Mouse (Mus musculus) right cerebral cortex, adult 18-20 months (tissue): ENCODE results near the gene Ahdc1.

Experiments used
- DNase-seq: peaks from one replicate; pipeline ENCODE4 v3.0.0; 2022; ENCODE audit warnings: mixed read lengths

The Ahdc1 gene

DNA sequence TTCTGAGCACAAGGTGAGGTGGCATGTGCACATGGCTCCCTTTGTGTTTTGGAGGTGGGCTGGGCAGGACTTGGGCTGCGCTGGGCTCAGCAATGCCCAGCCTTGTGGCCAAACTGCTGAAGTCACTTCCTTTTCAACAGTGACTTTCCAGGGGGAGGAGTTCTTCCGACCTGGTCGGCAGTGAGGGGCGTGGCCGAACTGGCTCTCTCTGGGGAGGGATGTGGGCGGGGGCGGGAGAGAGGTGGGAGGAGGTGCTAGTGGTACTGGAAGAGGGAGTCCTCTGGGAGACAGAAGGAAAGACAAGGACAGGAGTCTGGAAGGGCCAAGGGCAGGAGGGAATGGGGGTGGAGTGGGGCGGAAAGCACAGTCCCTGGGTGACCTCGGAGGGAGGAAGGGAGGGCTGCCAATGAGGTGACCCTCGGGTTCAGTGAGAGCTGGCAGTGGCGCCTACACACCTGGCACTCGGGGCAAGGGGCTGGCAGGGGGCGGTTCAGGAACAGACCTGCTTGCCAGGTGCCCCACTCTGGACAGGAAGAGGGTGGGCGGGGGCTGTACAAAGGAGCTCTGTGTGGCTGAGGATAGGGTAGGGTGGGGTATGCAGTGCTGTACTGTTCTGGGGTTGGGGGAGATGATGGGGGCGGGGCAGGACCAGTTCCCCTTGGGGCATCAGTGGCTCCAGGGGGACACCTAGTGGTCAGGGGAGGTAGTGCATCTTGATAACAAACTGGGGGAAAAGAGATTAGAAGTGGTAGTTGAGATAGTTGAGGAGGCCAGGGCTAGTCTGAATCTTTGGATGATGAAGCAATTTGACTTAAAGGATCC lies 45.2 kb downstream of the Ahdc1 start:
- DNase-seq: no peak

DNA sequence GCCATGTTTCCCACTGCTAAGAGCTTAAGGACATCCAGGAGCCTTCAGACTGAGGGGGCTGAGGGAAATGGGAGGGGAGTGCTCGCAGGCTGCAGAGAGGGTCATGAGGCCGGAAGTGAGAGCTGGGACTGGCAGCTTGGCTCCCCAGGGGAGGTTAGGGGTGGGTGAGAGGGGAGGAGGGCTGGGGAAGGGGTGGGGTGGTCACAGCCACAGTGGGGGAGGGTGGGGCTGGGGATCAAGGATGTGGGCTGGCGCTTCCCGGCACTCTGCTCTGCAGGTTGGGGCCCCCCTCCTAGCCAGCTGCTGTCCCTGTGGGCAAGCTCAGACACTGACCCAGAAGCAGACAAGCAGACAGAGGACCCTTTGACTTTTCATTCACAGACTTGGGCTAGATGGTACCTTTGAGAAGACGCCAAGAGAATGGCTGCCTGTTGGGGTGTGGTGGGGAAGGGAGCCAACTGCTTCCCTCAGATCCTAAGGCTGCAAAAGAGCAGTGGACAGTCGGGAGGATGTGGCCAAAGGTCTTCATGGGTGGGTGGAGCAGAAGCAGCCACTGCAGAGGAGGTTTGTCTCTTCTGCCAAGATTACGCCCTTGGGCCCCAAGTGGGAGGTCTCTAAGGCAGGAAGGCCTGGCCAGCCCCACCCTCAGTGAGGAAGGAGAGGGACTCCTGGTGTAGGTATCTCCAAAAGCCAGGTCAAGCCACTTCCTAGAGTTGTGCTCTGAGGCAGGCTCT lies 46.5 kb downstream of the Ahdc1 start:
- DNase-seq: no peak

DNA sequence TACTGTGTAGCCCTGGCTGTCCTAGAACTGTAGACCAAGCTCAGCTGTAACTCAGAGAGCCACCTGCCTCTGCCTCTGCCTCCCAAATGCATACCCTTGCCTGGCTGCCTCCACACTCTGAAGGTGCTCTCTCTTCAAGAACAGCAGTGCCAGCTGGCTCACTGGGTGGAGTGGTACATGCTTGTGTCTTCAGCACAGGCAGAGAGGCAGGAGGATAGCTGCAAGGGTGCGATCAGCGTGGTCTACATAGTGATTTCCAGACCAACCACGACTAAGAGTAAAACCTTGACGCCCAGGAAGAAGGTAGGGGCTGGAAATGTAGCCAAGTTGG lies 47.0 kb downstream of the Ahdc1 start:
- no peak for DNase-seq

DNA sequence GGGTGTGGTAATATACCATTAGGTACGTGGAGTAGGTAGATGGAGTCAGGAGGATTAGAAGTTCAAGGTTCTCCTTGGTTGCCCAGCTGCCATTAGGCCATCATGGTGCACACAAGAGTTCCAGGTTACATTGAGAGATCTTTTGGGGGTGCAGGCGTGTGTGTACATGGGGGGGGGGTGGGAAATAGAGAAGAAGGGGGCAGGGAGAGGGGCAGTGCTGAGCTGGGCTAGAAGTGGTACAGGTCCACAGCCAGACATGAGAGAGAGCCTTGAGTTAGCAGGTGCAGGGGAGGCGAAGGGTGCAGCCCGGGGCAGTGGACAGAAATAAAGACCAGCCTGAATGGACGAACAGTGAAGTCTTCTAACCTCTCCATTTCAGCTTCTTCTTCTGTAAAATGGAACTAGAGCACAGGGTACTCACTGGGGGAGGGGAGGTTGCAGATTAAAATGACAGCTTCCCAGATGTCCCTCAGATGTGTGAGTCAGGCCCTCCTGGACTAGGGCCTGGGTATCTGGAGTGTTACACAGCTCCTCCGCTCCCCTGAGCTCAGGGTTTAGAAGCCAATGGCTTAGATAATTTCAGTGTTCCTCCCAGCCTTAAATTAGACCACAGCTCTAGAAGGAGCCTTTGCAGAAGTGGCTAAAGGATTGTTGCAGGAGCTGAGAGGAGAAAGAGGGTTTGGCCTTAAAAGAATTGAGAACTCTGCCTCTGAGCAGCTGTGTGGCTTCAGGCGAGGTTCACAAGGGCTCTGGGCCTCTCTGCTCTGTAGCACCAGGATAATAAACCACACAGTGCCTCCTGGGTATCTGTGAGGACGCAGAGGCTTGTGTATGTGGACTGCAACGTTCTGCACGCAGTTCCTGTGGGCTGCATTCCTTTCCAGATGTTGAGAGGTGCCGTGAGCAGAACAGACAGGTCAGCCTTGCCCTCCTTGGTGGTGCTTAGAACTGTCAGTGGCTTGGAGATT lies 47.7 kb downstream of the Ahdc1 start:
- DNase-seq: no peak

DNA sequence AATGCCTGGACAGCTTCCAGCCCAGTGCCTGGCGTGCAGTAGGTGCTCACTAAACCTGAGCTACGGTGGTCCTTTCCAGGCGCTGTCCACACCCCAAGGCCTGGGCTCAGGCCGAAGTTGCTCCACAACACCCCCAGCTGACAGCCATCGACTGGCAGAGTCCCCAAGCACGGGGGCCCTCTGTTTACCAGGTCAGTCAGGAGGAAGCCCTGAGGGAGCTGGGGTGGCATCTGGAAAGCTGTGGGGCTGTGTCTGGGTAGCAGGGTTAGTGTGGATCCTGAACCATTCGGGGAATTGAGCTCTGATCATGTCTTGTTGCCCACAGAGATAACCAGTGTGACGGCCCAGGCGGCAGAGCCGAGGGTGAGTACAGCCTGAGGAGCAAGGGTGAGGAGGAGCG lies 49.6 kb downstream of the Ahdc1 start:
- no peak for DNase-seq

DNA sequence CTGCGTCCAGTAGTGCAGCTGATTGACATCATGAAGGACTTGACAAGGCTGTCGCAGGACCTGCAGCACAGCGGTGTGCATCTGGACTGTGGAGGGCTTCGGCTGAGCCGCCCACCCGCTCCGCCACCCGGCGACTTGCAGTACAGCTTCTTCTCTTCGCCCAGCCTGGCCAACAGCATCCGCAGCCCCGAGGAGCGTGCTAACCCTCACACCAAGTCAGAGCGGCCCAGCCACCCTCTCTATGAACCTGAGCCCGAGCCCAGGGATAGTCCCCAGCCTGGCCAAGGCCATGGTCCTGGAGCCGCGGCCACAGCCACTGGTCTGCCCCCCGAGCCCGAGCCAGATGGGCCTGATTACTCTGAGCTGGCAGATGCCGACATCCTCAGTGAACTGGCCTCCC lies 50.7 kb downstream of the Ahdc1 start:
- DNase-seq: no peak

DNA sequence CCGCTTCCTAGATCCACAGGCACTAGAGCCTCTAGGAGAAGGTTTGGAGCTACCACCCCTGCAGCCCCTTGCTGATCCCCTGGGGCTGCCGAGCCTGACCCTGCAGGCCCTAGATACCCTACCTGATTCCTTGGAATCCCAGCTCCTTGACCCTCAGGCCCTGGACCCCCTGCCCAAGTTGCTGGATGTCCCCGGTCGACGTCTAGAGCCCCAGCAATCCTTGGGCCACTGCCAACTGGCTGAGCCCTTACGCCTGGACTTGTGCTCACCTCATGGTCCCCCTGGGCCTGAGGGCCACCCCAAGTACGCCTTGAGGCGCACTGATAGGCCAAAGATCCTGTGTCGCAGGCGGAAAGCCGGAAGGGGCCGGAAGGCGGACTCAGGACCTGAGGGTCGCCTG lies 51.2 kb downstream of the Ahdc1 start:
- DNase-seq: no peak

DNA sequence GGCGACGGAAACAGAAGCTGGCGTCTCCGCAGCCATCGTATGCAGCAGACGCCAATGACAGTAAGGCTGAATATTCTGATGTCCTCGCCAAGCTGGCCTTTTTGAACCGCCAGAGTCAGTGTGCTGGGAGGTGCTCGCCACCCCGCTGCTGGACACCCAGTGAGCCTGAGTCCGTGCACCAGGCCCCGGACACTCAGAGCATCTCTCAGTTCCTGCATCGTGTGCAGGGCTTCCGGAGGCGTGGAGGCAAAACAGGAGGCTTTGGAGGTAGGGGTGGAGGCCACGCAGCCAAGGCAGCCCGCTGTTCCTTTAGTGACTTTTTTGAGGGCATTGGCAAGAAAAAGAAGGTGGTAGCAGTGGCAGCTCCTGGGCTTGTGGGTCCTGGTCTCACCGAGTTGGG lies 52.1 kb downstream of the Ahdc1 start:
- no peak for DNase-seq

DNA sequence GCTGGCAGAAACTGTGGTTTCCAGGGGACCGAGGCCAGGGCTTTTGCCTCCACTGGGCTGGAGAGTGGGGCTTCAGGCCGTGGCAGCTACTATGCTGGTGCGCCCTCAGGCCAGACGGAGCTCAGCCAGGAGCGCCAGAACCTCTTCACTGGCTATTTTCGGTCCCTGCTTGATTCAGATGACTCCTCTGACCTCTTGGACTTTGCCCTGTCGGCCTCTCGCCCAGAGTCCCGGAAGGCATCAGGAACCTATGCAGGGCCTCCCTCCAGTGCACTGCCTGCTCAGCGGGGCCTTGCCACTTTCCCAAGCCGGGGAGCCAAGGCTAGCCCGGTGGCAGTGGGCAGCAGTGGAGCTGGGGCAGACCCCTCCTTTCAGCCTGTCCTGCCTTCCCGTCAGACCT lies 52.7 kb downstream of the Ahdc1 start:
- DNase-seq: no peak

DNA sequence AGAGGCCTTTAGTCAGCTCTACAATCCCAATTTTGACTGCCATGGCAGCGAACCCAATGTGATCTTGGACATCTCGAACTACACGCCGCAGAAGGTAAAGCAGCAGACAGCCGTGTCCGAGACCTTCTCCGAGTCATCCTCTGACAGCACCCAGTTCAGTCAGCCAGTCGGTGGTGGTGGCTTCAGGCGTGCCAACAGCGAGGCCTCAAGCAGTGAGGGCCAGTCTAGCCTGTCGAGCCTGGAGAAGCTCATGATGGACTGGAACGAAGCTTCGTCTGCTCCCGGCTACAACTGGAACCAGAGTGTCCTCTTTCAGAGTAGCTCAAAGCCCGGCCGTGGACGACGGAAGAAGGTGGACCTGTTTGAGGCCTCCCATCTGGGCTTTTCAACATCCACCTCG lies 53.7 kb downstream of the Ahdc1 start:
- no peak for DNase-seq

DNA sequence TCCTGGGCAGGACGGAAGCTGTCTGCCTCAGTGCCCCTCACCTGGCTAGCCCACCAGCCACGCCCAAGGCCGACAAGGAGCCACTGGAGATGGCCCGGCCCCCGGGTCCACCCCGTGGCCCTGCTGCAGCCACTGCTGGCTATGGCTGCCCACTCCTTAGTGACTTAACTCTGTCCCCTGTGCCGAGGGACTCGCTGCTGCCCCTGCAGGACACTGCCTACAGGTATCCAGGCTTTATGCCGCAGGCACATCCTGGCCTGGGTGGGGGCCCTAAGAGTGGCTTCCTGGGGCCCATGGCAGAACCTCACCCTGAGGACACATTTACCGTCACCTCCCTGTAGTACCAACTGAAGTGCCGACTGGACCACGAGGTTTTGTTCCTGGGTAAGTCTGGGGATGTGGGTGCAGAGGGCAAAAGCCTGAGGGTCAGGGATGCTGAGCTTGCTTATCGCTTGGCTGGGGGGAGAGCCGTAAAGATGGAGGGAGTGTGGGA lies 54.9 kb downstream of the Ahdc1 start:
- no peak for DNase-seq

DNA sequence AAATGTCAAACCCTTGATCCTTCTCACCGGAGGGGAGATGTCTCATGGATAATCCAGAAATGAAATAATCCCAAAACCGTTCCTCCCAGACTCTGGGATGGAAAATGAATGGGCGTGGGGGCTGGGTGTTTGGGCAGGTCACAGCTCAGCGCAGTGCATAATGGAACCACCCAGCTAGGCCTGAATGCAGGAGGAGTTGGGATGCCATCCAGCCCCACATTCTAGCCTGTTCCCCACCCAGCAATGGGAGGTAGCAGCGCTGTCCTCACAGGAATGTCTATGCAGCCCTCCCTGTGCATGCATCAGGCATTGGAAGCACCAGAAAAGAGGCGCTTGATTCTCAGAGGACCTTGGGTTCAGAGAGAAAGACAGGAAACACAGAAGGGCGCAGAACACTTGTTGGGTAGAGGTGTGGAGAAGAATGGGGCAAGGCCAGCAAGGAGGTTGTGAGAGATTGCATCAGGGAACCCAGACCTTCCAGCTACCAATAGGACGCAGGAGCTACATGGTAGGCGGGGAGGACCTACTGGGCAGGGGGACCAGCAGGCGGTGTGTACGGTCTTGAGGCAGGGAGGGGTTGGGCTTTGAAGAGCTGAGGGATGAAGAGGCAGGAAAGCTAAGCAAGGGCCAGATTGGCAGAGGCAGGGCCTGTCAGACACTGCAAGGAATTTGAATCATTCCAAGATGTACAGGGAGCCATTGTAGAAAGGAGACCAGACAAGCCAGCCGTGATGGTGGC lies 57.5 kb downstream of the Ahdc1 start:
- no peak for DNase-seq

DNA sequence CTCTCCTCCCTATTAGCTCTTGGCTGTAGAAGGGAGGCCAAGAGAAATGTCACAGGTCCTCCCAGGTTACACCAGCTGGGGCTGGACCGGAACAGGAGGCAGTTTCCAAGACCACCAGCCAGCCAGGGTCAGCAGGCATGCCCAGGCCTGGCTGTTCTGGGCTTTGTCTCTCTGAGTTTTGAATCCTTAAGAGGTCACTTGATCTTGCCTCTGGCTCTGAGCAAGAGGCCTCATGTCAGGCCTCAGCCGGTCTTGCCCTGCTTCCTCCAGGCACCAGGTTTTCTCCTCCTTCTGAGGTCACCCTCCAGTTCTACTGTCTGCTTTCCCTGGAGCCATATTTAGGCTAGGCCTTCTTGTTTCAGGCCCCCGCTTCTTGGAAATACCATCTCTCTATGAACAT lies 59.3 kb downstream of the Ahdc1 start:
- DNase-seq: no peak

DNA sequence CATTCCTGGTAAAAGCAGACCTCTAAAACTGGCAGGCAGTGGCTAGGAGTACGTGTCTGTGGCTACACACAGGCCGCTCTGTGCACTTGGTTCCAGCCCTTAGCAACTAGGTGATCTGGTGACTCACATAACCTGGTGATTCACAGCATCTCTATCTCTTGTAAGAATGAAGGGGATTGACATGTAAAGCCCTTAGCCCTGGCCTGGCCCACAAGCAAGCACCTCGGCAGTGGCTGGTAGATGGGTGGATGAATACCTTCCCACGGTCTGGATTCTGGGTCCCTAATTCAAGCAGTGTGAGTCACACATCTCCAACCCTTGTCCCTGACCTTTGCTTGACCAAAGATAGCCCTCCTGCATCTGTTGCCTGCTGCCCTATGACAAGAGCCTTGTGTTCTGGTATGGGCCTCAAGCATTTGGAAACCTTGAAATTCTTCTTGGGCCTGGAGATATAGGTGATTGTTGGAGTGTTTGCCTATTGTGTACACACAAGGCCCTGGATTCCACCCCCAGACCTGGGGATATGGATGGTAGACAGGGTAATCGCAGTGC lies 59.8 kb downstream of the Ahdc1 start:
- DNase-seq: no peak

DNA sequence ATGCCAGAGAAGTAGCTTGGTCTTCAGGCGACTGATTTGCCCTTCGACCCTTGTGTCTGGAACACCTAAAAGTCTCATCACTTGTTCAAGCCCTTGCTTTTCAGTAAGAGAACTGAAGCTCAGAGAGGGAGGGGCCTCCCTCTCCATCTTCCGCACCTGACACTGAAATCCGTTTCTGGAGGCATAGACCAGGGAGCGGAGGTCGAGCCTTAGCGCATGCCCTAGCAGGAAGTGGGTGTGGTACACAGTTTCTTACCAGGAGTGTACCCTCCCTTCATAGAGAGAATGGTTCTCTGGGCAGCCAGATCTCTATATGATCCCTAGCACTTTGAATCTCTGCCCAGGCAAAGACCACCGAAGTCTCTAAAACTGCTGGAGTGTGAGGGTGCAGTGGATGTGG lies 62.1 kb downstream of the Ahdc1 start:
- DNase-seq: no peak

DNA sequence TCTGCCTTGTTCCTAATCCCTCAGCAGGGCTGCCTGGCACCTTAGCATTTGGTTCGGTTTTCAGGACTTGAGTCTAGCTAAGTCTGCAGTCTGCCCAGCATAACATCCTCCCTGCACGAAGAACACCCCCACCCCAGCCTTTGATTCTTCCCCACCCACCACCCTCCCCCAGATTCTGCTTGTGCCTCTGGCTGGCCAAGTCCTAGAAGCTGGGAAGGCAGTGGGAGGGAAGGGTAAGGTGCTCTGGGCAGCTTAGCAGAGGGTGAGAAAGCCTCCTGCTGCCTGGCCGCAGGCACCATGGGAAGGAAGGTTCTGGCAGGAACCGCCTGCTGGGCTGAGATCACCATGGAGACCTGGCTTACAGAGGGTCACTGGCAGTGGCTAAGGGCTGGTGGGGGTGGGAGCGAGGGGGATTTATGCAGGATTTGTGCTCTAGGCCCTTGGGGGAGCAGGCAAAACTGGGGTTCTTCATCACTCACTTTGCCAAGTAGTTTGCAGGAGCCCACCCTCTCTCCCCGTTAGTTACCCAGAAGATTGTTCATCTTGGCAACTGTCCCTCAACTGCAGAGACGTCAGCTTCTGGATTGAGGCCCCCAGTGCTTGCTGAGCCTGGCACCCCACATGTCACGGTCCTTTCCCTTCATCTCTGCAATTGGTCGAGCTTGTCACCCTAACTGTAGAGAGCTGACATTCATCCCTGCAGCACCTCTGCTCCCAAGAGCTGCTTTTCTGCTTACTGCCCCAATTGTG lies 63.2 kb downstream of the Ahdc1 start:
- DNase-seq: peak; percentile 68

DNA sequence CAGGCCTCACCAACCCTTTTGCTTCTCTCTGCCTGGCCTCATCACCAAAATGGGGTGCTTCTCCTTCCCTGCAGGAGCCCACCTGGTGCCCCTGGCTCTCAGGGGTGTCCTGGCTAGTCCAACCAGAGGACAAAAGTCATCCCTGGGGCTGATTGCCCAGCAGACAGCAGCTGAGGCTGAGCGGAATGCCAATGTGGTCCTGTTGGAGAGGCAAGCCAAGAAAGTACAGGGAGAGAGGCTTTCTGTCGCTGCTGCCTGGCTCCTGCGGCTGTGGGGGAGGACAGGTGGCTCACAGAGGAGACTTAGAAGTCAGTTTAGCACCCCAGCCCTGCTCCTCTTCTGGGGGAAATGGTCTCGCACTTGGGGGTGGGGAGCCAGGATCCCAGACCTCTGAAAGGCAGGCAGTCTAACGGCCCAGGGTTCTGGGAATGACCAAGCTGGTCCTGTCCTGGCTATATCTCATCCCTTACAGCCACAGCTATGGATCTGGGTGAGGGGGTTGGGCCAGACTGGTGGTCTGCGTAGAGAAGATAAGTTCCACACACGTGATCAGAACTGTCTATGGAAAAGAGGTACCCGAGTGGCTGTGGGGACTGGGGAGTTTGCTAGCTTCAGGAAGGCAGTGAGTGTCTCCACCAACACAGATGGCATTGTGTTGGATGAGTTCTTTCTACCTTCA lies 64.0 kb downstream of the Ahdc1 start:
- no peak for DNase-seq

DNA sequence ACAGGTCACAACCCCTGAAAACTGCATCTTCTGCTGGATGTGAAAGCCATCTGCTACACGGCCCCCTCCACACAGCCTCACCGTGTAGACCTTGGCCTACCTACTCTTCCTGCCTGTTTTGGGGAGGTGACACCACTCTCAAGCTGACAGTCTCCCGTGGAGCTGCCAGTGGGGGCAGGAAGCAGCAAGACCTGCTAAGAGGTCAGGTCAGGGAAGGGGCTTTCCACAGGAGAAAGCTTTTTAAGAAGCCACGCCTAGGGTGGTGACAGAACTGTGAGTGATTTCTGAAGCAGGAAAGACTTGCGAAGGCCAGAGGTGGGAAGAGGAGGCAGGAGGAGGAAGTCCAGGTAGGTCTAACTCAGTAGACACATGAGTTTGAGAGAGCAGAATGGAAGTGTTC lies 67.9 kb downstream of the Ahdc1 start:
- DNase-seq: no peak

DNA sequence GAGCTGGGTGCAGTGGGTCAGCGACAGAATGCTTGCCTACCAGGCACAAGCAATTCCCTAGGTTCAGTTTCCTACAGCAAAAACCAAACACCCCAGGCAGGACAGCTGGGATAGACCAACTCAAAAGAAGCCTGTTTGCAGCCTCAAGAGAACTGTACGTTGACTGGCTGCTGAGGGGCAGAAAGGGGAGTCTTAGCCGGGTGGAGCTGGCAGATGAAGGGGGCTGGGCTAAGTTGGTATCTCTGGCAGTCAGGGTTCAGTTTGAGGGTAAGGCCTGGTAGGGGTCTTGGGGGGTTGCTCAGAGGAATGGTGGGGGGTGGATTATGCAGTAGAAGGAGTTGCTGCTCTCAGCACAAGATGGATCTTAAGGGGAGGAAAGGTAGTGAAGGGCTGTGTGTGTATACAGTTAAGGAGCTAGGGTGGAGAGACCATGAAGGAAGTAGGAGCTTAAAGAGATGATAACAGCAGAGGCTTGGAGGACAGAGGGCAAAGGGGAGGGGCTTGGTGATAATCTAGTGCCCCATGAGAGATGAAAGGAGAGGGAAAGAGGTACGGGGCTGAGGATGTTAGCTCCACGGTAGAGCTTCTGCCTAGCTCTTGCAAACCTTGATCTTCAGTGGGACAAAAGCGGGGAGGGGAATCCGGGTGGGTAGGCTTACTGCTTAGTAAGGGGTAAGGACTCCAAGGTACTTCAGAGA lies 68.5 kb downstream of the Ahdc1 start:
- DNase-seq: no peak

DNA sequence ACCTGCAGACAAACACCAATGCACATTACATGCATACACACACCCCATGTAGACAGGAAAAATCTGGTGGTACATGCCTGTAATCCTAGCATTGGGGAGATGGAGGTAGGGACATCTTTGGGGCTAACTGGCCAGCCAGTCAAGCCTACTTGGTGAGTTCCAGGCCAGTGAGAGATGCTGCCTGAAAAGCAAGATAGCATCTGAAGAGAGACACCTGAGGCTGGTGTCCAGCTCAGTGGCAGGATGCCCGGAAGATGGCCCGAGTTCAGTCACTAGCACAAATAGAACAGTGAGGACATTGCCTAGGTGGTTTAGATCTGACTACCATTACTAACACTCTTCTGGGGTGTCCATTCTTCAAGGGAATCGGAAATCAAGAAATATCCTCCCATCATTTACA lies 69.8 kb downstream of the Ahdc1 start:
- no peak for DNase-seq
